Mouse (Mus musculus) G1E (cell line): ENCODE measurements around the gene Sertad3.
A peak's percentile ranks its signal among the peaks of the same experiment; 100 is the strongest.

Experiments
- CTCF ChIP-seq: IDR thresholded peaks from 2 replicates; pipeline ENCODE4 v1.5.1; 2012; ENCODE audit warnings: low read depth, low read length, inconsistent platforms, mixed read lengths
- POLR2AphosphoS5 ChIP-seq: IDR thresholded peaks from 2 replicates; pipeline ENCODE4 v1.6.1; 2012; ENCODE audit warnings: low read depth, low read length, inconsistent platforms; ENCODE audit not compliant: insufficient replicate concordance

DNA sequence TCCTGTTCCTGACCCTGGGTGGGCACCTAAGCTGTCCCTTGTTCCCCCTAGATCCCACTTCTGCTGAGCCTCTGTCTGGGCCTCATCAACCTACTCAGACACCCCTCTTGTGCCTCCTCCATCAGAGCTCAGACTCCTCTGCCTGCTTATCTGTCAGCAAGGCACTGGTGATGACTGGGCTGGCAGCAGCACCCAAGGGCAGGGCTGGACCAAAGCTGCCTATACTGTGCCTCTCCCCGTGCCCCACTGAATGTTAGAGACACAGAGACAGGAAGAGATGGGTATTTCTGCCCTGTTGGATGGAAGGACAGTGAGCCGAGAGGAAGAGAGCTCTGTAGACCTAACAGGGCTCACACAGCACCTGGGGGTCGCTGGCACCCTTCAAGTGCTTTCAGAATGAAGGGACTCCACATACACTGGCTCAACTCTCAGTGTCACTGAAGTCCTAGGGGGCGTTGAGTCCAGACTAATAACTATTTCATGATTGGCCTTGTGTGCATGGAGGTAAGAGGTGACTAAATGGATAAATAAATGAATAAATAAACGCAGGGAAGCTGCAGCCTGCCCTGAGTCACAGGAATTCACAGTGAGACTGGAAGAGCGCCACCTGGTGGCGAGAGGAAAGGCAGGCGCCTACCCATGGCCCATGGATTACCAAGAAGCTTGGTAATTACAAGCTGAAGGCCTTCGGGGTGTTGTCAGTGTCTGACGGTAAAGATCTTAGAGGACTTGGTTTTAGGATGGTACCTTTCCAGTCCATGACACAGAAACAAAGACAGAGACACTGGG lies 52.7 kb downstream of the Sertad3 start:
- TF ChIP-seq CTCF (peak; percentile 94), POLR2AphosphoS5 (no peak)
